Mouse (Mus musculus): ENCODE results near the gene Plekha5. TPM values are rescaled to one million over a fixed set of nuclear protein-coding genes. Genes with fewer than 3 reads are reported as not detected.

Gene Plekha5
- polyA plus RNA-seq, 1 experiment from 2014 or later, result 42.0 TPM

DNA sequence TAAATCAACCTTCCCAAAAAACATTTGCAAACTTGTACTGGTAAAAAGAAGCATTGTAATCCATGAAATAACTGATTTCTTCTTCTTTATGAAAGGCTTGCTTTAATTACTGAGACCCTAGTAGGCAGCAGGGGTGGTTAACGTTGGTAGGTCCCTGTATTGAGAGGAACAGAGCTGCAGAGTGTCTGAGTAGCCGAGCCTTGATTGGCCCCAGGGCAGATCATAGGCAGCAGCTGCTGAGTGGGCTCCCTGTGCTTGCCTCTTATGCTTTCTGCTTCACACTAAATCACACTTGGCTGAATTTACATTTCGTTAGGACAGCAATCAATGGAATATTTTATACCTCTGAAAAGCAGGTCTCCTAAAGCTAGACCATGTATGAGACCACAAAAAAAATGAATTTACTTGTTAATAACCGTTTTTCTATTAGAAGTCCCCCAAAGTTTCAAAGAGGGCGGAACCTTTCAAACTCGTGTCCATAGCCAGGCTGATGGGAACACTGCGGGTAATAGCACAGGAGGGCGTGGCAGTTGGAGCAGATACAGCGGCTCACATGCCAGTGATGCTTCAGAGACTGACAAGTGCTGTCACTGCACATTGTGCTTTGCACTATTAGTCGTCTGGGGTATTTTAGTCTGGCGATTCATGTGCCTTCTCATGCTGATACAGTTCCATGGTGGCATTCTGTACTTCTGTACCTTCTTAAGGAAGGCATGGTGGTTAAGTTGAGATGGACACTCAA lies 123.5 kb downstream of the Plekha5 start:
- H3K4me1 ChIP-seq, result peaks cover 25% of the 10 kb centered on the region
- no peaks in the 10 kb centered on the region for H3K9me3 ChIP-seq
- peaks cover 89% of the 10 kb centered on the region for H3K36me3 ChIP-seq (replicated peaks)
- no peak overlapping the region for H3K27ac ChIP-seq (replicated peaks)
- DNase-seq (ENCODE audit: low spot score), result peak; percentile 21
- 72% methylated on average over 11 of the region's 11 CpGs for WGBS
- no peaks in the 10 kb centered on the region for H3K27me3 ChIP-seq (replicated peaks; ENCODE audit: low read depth, poor library complexity, severe bottlenecking)
- no peak overlapping the region for H3K4me3 ChIP-seq

DNA sequence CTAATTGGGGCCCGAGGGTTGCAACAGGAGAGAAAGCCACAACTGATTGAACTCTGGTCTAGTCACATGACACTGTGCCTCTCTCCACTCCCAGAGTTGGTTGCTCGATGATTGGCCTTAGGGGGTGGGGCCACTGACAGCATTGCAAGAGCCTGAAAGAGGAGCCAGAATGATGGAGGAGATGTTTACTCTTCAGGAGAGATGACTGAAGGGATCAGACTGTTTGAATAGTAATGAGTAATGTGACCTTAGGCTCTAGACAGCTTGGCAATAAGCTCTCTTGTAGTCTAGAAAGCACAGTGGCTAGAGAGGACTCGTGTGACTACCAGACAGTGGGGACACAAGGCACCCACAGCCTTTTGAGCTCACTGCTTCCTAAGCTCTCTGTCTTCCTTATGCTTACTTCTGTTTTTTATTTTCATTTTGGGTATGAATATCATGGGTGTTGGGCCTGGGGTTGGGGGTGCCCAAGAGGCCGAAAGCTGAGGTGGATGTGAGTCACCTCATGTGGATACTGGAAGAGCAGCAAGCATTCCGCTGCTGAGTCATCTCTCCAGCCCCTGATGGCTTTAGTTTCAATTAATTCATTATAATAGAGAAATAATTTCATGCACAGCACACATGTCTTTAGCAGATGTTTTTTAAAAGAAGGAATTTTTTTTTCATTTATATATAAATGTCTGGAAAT lies 124.4 kb downstream of the Plekha5 start:
- peaks cover 90% of the 10 kb centered on the region for H3K36me3 ChIP-seq (replicated peaks)
- no peak for DNase-seq (ENCODE audit: low spot score)
- H3K27me3 ChIP-seq (replicated peaks; ENCODE audit: low read depth, poor library complexity, severe bottlenecking), result no peaks in the 10 kb centered on the region
- no peak overlapping the region for H3K27ac ChIP-seq (replicated peaks)
- H3K4me3 ChIP-seq, result no peak overlapping the region
- no peaks in the 10 kb centered on the region for H3K9me3 ChIP-seq
- WGBS, result 65% methylated on average over 5 of the region's 5 CpGs
- H3K4me1 ChIP-seq, result peaks cover 25% of the 10 kb centered on the region

DNA sequence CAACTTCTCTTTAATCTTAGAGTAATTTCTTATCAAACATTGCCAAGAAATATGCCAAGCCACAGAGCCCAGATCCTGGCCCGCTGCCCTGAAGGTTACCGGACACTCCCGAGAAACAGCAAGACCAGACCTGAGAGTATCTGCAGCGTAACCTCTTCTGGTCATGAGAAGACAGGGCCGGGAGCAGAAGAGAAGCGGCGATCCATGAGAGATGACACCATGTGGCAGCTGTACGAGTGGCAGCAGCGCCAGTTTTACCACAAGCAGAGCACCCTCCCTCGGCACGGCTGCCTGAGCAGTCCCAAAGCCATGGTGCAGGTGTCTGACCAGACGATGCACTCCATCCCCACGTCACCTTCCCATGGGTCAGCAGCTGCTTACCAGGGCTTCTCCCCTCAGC lies 126.9 kb downstream of the Plekha5 start:
- H3K4me3 ChIP-seq, result no peak overlapping the region
- no peak overlapping the region for H3K27ac ChIP-seq (replicated peaks)
- peaks cover 83% of the 10 kb centered on the region for H3K36me3 ChIP-seq (replicated peaks)
- no peaks in the 10 kb centered on the region for H3K9me3 ChIP-seq
- H3K27me3 ChIP-seq (replicated peaks; ENCODE audit: low read depth, poor library complexity, severe bottlenecking), result no peaks in the 10 kb centered on the region
- 94% methylated on average over 13 of the region's 13 CpGs for WGBS
- H3K4me1 ChIP-seq, result peaks cover 25% of the 10 kb centered on the region
- no peak for DNase-seq (ENCODE audit: low spot score)

DNA sequence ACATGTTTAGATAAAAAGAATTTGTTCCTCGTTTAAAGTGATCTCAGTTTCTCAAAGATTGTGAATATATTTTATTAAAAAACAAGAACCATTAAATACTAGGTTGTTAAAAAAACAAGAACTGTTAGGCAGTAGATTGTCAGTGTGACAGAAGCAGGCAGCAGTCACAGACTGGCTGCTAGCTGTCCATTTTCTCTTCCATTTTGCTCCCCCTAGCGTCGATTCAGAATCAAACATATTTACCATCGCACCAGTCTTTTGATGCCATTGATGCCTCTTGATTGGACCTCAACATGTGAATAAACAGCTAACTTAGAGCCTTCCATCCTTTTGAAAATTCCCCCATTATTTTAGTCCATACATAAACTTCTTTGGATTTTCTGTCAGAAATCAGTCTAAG lies 130.4 kb downstream of the Plekha5 start:
- no peak overlapping the region for H3K4me3 ChIP-seq
- H3K27ac ChIP-seq (replicated peaks), result no peak overlapping the region
- 70% methylated on average over 4 of the region's 4 CpGs for WGBS
- no peaks in the 10 kb centered on the region for H3K4me1 ChIP-seq
- no peak for DNase-seq (ENCODE audit: low spot score)
- peaks cover 70% of the 10 kb centered on the region for H3K36me3 ChIP-seq (replicated peaks)
- H3K27me3 ChIP-seq (replicated peaks; ENCODE audit: low read depth, poor library complexity, severe bottlenecking), result no peaks in the 10 kb centered on the region
- H3K9me3 ChIP-seq, result no peaks in the 10 kb centered on the region

DNA sequence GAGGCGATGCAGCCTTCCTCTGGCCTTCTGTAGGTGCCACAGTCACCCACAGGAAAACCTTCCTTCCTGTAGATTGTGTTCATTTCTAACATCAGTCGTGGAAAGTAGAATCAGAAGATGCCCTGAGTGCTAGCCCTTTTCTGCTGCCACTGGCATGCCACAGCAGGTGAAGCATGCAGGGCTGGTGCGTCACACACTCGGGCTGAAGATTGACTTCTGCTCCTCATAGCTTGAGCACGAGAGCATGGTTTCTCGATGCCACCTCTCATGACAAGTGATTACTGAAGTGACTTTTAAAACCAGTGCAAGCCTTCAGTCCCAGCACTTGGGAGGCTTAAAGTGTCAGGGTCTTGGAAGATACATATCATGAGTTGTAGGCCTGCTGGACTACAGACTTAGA lies 135.6 kb downstream of the Plekha5 start:
- Histone ChIP-seq H3K27me3 (replicated peaks; ENCODE audit: low read depth, poor library complexity, severe bottlenecking) (no peaks in the 10 kb centered on the region), H3K4me1 (no peaks in the 10 kb centered on the region), H3K36me3 (replicated peaks) (peaks cover 39% of the 10 kb centered on the region), H3K4me3 (no peak overlapping the region), H3K9me3 (no peaks in the 10 kb centered on the region), H3K27ac (replicated peaks) (no peak overlapping the region)
- WGBS, result 90% methylated on average over 6 of the region's 6 CpGs
- no peak for DNase-seq (ENCODE audit: low spot score)

DNA sequence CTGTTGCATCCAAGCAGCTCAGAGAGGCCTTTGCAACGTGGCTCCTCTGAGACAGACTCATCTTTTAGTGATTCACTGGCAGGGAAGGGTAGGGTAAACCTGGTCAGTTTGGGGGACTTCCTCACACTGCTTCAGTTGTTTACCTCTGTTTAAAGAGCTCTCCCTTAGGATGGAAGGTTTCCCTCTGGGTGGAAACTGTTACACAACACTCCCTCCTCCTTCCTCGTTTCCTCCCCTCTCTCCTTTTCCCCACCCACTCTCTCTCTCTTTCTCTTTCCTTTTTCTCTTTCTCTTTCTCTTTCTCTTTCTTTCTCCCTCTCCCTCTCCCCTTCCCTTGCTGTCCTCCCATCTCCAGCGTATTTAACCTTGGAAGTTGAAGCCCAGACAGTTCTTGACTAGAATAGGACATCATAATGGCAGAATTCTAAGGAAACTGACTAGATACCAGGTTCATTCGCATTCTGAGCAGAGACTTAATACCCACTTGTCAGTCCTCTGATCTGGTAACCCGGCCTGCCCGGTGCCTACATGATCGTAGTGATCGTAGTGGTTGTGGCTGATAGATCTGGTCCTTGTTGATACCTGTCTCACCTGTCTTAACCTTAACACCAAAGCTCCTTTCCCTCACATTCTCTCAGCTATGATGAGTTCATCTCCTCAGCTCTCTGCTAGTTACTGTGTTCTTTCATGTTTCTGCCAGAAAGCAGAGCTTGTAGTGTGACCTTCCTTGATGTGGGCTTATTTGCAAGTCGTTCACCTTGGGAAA lies 137.5 kb downstream of the Plekha5 start:
- no peaks in the 10 kb centered on the region for H3K27me3 ChIP-seq (replicated peaks; ENCODE audit: low read depth, poor library complexity, severe bottlenecking)
- no peaks in the 10 kb centered on the region for H3K4me1 ChIP-seq
- DNase-seq (ENCODE audit: low spot score), result no peak
- no peak overlapping the region for H3K4me3 ChIP-seq
- peaks cover 39% of the 10 kb centered on the region for H3K36me3 ChIP-seq (replicated peaks)
- WGBS, result 84% methylated on average over 9 of the region's 9 CpGs
- no peaks in the 10 kb centered on the region for H3K9me3 ChIP-seq
- no peak overlapping the region for H3K27ac ChIP-seq (replicated peaks)

DNA sequence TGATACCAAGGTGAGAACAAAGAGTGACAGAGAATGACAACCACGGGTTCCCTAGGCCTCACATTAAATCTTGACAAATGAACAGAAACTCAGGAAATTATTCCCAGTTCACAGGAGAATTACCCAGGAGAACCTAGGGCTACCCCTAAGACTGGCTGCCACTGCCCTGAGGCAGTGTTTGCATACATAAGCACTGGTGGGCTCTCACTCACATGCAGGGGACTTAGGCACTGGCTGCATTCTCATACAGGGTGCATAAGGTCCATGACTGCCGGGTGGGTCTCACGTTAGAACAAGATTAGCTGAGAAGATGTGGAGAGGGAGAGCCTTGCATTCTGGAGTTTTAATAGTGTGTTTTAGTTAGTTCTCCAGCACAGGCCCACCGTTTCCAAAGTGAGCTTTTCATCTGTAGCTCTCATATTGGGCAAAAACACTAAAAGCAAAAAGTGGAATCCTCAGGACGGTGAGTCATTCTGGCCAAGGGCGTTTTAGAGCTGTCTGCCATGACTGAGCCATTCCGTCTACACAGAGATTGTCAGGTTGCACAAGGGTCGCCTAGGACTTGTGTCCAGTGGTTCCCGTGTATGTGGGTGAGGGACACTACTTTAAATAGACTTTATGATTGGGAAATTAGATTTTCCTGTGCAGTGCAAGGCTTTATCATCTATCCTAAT lies 138.2 kb downstream of the Plekha5 start:
- WGBS, result 90% methylated on average over 9 of the region's 9 CpGs
- no peaks in the 10 kb centered on the region for H3K9me3 ChIP-seq
- H3K4me3 ChIP-seq, result no peak overlapping the region
- no peaks in the 10 kb centered on the region for H3K27me3 ChIP-seq (replicated peaks; ENCODE audit: low read depth, poor library complexity, severe bottlenecking)
- no peaks in the 10 kb centered on the region for H3K4me1 ChIP-seq
- no peak overlapping the region for H3K27ac ChIP-seq (replicated peaks)
- peaks cover 40% of the 10 kb centered on the region for H3K36me3 ChIP-seq (replicated peaks)
- DNase-seq (ENCODE audit: low spot score), result no peak

DNA sequence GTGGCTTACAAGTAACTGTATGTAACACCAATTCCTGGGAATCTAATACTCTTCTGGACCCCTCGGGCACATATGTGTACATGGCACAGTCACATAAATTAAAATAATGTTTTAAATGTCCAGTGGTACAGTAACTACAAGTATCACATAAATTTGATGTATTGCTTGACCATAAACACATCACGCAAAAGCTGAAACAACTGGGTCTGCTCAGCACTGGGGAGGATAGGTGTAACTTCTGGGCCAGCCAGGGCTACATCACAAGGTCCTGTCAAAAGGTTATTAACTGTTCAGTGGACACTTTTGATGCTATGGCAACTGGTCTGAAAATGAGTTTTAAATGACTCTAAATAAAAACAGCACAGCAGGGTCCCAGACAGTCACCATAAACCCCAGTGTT lies 143.3 kb downstream of the Plekha5 start:
- Histone ChIP-seq H3K27ac (replicated peaks) (no peak overlapping the region), H3K9me3 (no peaks in the 10 kb centered on the region), H3K36me3 (replicated peaks) (peaks cover 73% of the 10 kb centered on the region), H3K27me3 (replicated peaks; ENCODE audit: low read depth, poor library complexity, severe bottlenecking) (no peaks in the 10 kb centered on the region), H3K4me1 (no peaks in the 10 kb centered on the region), H3K4me3 (no peak overlapping the region)
- no peak for DNase-seq (ENCODE audit: low spot score)
- 94% methylated on average over 2 of the region's 2 CpGs for WGBS

DNA sequence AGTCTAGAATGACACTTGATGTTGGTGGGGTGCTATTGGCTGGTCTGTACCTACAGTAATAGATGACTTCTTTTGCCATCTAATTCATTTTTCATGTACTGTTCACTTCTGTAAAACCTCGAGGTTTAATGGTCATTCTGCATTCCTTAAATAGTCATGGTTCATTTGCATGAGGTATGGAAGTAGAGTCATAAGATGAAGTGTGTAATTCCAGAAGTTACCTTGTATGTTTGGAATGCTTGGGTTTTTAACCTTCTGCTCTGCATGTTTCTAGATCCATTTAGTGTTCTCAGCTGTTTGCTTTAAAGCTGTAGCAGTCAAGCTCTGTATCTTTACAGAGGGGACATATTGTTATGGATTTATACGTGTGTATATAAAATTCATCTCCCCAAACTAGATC lies 144.0 kb downstream of the Plekha5 start:
- H3K27me3 ChIP-seq (replicated peaks; ENCODE audit: low read depth, poor library complexity, severe bottlenecking), result no peaks in the 10 kb centered on the region
- peaks cover 80% of the 10 kb centered on the region for H3K36me3 ChIP-seq (replicated peaks)
- no peak for DNase-seq (ENCODE audit: low spot score)
- no peaks in the 10 kb centered on the region for H3K4me1 ChIP-seq
- no peaks in the 10 kb centered on the region for H3K9me3 ChIP-seq
- no peak overlapping the region for H3K4me3 ChIP-seq
- 88% methylated on average over 2 of the region's 2 CpGs for WGBS
- no peak overlapping the region for H3K27ac ChIP-seq (replicated peaks)

DNA sequence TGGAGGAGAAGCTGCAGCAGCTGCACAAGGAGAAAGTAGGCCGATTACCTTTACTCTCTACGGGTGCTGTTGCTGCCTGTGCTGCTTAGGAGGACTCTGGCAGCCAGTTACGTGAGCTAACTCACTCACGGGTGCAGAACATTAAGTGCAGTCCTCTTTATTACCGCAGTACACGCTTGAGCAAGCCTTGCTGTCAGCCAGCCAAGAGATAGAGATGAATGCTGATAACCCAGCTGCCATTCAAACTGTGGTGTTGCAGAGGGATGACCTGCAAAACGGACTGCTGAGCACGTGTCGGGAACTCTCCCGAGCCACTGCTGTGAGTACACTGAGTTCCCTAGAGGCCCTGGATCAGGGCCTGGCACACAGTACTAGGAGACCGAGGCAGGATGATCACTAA lies 146.3 kb downstream of the Plekha5 start:
- WGBS, result 90% methylated on average over 11 of the region's 11 CpGs
- Histone ChIP-seq H3K27me3 (replicated peaks; ENCODE audit: low read depth, poor library complexity, severe bottlenecking) (no peaks in the 10 kb centered on the region), H3K36me3 (replicated peaks) (peaks cover 84% of the 10 kb centered on the region), H3K27ac (replicated peaks) (no peak overlapping the region), H3K4me3 (no peak overlapping the region), H3K4me1 (no peaks in the 10 kb centered on the region), H3K9me3 (no peaks in the 10 kb centered on the region)
- DNase-seq (ENCODE audit: low spot score), result no peak

DNA sequence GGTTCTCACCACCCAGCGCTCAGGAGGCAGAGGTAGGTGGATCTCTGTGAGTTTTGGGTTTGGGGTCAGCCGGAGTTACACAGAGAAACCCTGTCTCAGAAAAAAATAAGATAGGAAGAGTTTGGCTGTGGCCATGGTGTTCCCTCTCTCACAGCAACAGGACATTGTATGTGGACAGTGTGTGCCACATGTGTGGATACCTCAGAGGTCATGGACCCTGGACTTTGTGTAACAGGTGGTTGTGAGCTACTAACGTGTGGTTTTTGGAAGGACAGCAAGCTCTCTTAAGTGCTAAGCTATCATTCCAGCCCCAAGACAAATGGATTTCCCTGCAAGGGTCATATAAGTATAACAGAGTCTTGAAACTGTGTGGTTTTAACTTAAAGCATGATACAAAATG lies 151.1 kb downstream of the Plekha5 start:
- WGBS, result 93% methylated on average over 3 of the region's 3 CpGs
- H3K36me3 ChIP-seq (replicated peaks), result peaks cover 88% of the 10 kb centered on the region

DNA sequence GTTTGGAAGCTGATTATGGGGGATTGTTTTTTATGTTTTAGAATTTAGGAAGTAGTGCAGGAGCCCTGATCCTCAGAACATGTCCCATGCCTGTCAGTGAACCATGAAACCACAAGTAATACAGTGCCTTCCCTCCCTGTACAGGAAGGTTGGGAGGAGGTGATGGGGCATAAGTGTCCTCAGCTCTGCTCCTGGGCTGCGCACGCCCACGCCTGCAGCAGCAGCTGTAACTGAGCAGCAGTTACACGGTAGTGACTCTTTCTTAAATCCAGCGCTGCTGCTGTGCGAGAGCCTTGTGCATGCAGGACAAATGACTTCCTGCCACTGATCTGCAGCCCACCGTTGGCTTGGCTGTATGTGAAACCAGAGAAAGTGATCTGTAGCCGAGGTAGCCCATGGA lies 152.3 kb downstream of the Plekha5 start:
- 89% methylated on average over 8 of the region's 8 CpGs for WGBS
- no peak overlapping the region for H3K4me3 ChIP-seq
- no peaks in the 10 kb centered on the region for H3K27me3 ChIP-seq (replicated peaks; ENCODE audit: low read depth, poor library complexity, severe bottlenecking)
- DNase-seq (ENCODE audit: low spot score), result no peak
- peaks cover 85% of the 10 kb centered on the region for H3K36me3 ChIP-seq (replicated peaks)
- no peak overlapping the region for H3K27ac ChIP-seq (replicated peaks)
- H3K4me1 ChIP-seq, result no peaks in the 10 kb centered on the region
- no peaks in the 10 kb centered on the region for H3K9me3 ChIP-seq

More for the DNA sequence above, 151.1 kb downstream of the Plekha5 start:
- no peak for DNase-seq (ENCODE audit: low spot score)
- no peak overlapping the region for H3K27ac ChIP-seq (replicated peaks)
- no peaks in the 10 kb centered on the region for H3K4me1 ChIP-seq
- no peak overlapping the region for H3K4me3 ChIP-seq
- no peaks in the 10 kb centered on the region for H3K27me3 ChIP-seq (replicated peaks; ENCODE audit: low read depth, poor library complexity, severe bottlenecking)
- H3K9me3 ChIP-seq, result no peaks in the 10 kb centered on the region
